Mouse (Mus musculus) olfactory bulb, adult 2 months (tissue): Measurements from ENCODE around the gene 1810055G02Rik. TPM values are rescaled to one million over a fixed set of nuclear protein-coding genes. Genes with fewer than 3 reads are reported as not detected.
A peak's percentile ranks its signal among the peaks of the same experiment; 100 is the strongest.

Experiments
- H3K27ac ChIP-seq: fragments of 200-500 bp; 2 replicates; pipeline ENCODE4 v1.5.1; 2012; ENCODE audit warnings: low read depth, low read length; ENCODE audit not compliant: insufficient read depth
- H3K4me1 ChIP-seq: fragments of 200-500 bp; 2 replicates; pipeline ENCODE4 v1.6.1; 2012; ENCODE audit warnings: low read length; ENCODE audit not compliant: control insufficient read depth, insufficient read depth
- H3K4me3 ChIP-seq: fragments of 200-500 bp; 2 replicates; pipeline ENCODE4 v1.5.1; 2012; ENCODE audit warnings: mild to moderate bottlenecking, low read depth, low read length, moderate library complexity; ENCODE audit not compliant: insufficient read depth
- CTCF ChIP-seq: fragments of 200-500 bp; IDR thresholded peaks from 2 replicates; pipeline ENCODE4 v1.5.1; 2012; ENCODE audit warnings: low read depth, mild to moderate bottlenecking, low read length, moderate library complexity; ENCODE audit not compliant: insufficient read depth
- POLR2A ChIP-seq: fragments of 200-500 bp; IDR thresholded peaks from 2 replicates; pipeline ENCODE4 v1.6.1; 2012; ENCODE audit warnings: mild to moderate bottlenecking, low read depth, low read length, moderate library complexity; ENCODE audit not compliant: insufficient read depth
- WGBS: fragments of 180-500 bp; shearing (Covaris S2); methylation state at CpG from one replicate; pipeline ENCODE4 v1.1.7; 2018; 5-methylcytosine and 5-hydroxymethylcytosine counted together
- polyA plus RNA-seq: library from polyadenylated mRNA; stranded (reverse); fragments of >200 nt; gene quantifications from 2 replicates; pipeline ENCODE4 v1.2.4, GENCODE M21; 2012; ENCODE audit warnings: low replicate concordance; ENCODE audit not compliant: missing spikeins, insufficient read depth, insufficient read length

Gene 1810055G02Rik
- polyA plus RNA-seq, 1 experiment = not detected

- no peaks in the 10 kb centered on the region for H3K4me1 ChIP-seq
- 57% methylated on average over 8 of the region's 8 CpGs for WGBS
- no peak overlapping the region for H3K27ac ChIP-seq
- TF ChIP-seq CTCF (no peak), POLR2A (no peak)
- H3K4me3 ChIP-seq = no peak overlapping the region
Measured at GRCm38 (mm10) chr19:3752621-3753239, 44.6 kb downstream of the 1810055G02Rik start.

GRCm38 (mm10) chr19:3753240-3753633 lies 45.1 kb downstream of the 1810055G02Rik start:
- no peak overlapping the region for H3K4me3 ChIP-seq
- H3K4me1 ChIP-seq = no peaks in the 10 kb centered on the region
- TF ChIP-seq CTCF (no peak), POLR2A (no peak)
- H3K27ac ChIP-seq = no peak overlapping the region
- WGBS = 94% methylated on average over 1 of the region's 1 CpGs

- Histone ChIP-seq H3K4me1 (no peaks in the 10 kb centered on the region), H3K27ac (no peak overlapping the region), H3K4me3 (no peak overlapping the region)
- whole genome bisulfite sequencing = 57% methylated on average over 8 of the region's 8 CpGs
- no peak for TF ChIP-seq POLR2A
Measured at GRCm38 (mm10) chr19:3753738-3754137, 45.6 kb downstream of the 1810055G02Rik start.

- TF ChIP-seq POLR2A (no peak), CTCF (no peak)
- Histone ChIP-seq H3K27ac (no peak overlapping the region), H3K4me1 (no peaks in the 10 kb centered on the region), H3K4me3 (no peak overlapping the region)
- WGBS = 63% methylated on average over 1 of the region's 1 CpGs
Measured at GRCm38 (mm10) chr19:3757861-3758260, 49.8 kb downstream of the 1810055G02Rik start.

GRCm38 (mm10) chr19:3765221-3765820 lies 57.2 kb downstream of the 1810055G02Rik start:
- H3K4me3 ChIP-seq = no peak overlapping the region
- TF ChIP-seq POLR2A = no peak
- TF ChIP-seq CTCF = no peak
- 70% methylated on average over 4 of the region's 4 CpGs for WGBS
- H3K27ac ChIP-seq = no peak overlapping the region
- peaks cover 2% of the 10 kb centered on the region; the same call in 1 of the 2 replicates for H3K4me1 ChIP-seq

GRCm38 (mm10) chr19:3766378-3766777 lies 58.3 kb downstream of the 1810055G02Rik start:
- H3K4me3 ChIP-seq = no peak overlapping the region
- 96% methylated on average over 5 of the region's 5 CpGs for WGBS
- no peak overlapping the region for H3K27ac ChIP-seq
- peaks cover 2% of the 10 kb centered on the region; the same call in 1 of the 2 replicates for H3K4me1 ChIP-seq
- TF ChIP-seq POLR2A (no peak), CTCF (no peak)

GRCm38 (mm10) chr19:3767276-3767780 lies 59.2 kb downstream of the 1810055G02Rik start, which contains the start of gene Kmt5b:
Gene Kmt5b, plus strand, starts transcription at chr19:3767421.
- peaks cover 2% of the 10 kb centered on the region; the same call in 1 of the 2 replicates for H3K4me1 ChIP-seq
- peak within 1 kb of the TSS; percentile 100 for H3K27ac ChIP-seq
- under 1% methylated on average over 39 of the region's 39 CpGs for WGBS
- no peak for TF ChIP-seq CTCF
- peak; percentile 99; the same call in 1 of the 2 replicates for TF ChIP-seq POLR2A
- peak within 1 kb of the TSS; percentile 93 for H3K4me3 ChIP-seq

Other genes starting within 250 kb of the 1810055G02Rik start
- 165 TPM in 1 of 2 replicates, not detected in the other for gene Ppp6r3, start 132.5 kb upstream of the 1810055G02Rik start, polyA plus RNA-seq
- gene Lrp5, start 21.7 kb upstream of the 1810055G02Rik start, polyA plus RNA-seq = not detected in 2 replicates
- 90.0 TPM in 1 of 2 replicates, not detected in the other for gene Kmt5b, start 59.1 kb downstream of the 1810055G02Rik start, polyA plus RNA-seq
- gene Chka, start 143.5 kb downstream of the 1810055G02Rik start, polyA plus RNA-seq = not detected in 2 replicates
- gene Tcirg1, start 198.8 kb downstream of the 1810055G02Rik start, polyA plus RNA-seq = not detected in 2 replicates
- not detected in 2 replicates for gene Ndufs8, start 204.5 kb downstream of the 1810055G02Rik start, polyA plus RNA-seq
- gene Aldh3b1, start 221.5 kb downstream of the 1810055G02Rik start, polyA plus RNA-seq = not detected in 2 replicates
- not detected in 2 replicates for gene Unc93b1, start 226.9 kb downstream of the 1810055G02Rik start, polyA plus RNA-seq